Mouse (Mus musculus) brain, adult 2 months (tissue): ENCODE data around the gene Ifna15.
A peak's percentile ranks its signal among the peaks of the same experiment; 100 is the strongest.

Experiments used
- DNase-seq: peaks from one replicate; pipeline ENCODE4 v3.0.0; 2011; ENCODE audit warnings: low read depth, low spot score

The Ifna15 gene

DNA sequence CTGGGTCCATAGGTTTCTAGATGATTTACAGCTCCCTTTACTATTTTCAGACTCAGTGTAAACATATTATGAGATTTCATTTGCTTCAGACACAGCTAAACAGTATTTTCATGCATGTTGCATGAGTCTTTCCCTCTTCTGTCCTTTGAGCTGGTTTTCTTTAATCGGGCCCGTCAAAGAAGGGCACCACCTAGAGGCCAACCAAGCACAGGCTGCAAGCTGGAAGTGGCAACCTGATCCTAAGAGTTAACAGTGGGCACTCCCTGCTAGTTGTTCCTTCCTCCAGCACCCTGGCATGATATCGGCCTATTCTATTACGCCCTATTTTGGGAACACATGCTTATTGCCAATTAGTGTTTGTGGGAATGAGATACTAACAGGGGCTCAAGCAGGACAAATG lies 43.6 kb downstream of the Ifna15 start:
- peak; percentile 49 for DNase-seq

DNA sequence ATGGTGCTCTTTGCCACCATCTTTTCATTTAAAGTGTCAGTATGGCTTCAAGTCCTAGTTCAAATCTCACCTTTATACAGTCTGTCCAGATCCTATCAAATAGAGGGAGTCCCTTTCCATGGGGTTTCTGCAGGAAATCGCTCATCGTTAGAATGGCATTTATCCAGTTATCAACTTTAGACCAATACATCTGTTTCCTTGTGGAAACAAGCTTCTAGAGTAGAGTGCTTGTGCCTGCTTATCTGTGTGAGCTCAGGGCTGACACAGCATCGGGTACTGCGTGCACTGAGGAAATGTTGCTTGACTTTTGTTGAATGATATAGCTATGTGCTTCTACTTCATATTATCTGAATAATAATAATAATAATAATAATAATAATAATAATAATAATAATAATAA lies 44.3 kb downstream of the Ifna15 start:
- no peak for DNase-seq
